Mouse (Mus musculus) cortical plate, adult 2 months (tissue): ENCODE measurements around the gene Ndufs7.

ENCODE experiments used
- CTCF ChIP-seq: fragments of 200-500 bp; IDR thresholded peaks from 2 replicates; pipeline ENCODE4 v1.5.1; 2011; ENCODE audit warnings: mild to moderate bottlenecking, control low read depth, low read length; ENCODE audit not compliant: insufficient read depth; ENCODE audit errors: extremely low read depth
- POLR2A ChIP-seq: fragments of 200-500 bp; IDR thresholded peaks from 2 replicates; pipeline ENCODE4 v1.6.1; 2011; ENCODE audit warnings: mild to moderate bottlenecking, low read length, control low read depth; ENCODE audit not compliant: insufficient read depth; ENCODE audit errors: extremely low read depth

- TF ChIP-seq CTCF (no peak), POLR2A (no peak)
These were observed 11.9 kb upstream of the Ndufs7 start for GRCm38 (mm10) chr10:80237020-80237419.
